Mouse (Mus musculus): ENCODE results near the gene Col24a1. TPM values are rescaled to one million over a fixed set of nuclear protein-coding genes. Genes with fewer than 3 reads are reported as not detected.
A peak's percentile ranks its signal among the peaks of the same experiment; 100 is the strongest.

Col24a1 gene
- polyA plus RNA-seq, 1 experiment from 2014 or later: 0.39 TPM

GRCm38 (mm10) chr3:145583522-145584200 lies 291.4 kb downstream of the Col24a1 start:
- no peak overlapping the region for H3K4me2 ChIP-seq (ENCODE audit: low read length)
- peaks cover 10% of the 10 kb centered on the region for H3K36me3 ChIP-seq (ENCODE audit: control insufficient read depth, insufficient read depth)
- no peaks in the 10 kb centered on the region for H3K27me3 ChIP-seq (replicated peaks; ENCODE audit: control insufficient read depth, insufficient read depth, low read length)
- no peaks in the 10 kb centered on the region for H3K9me3 ChIP-seq (ENCODE audit: control insufficient read depth, low read length)
- H3K9ac ChIP-seq (replicated peaks; ENCODE audit: low read depth, low read length): no peak overlapping the region
- no peak overlapping the region for H3K4me3 ChIP-seq (replicated peaks; ENCODE audit: low read length)
- no peak overlapping the region for H3K27ac ChIP-seq (ENCODE audit: low read length)
- 55% methylated on average over 3 of the region's 3 CpGs for WGBS
- 0 out of 2 replicates have a peak, but pooled peaks have one; percentile 38 for ATAC-seq
- no peaks in the 10 kb centered on the region for H3K4me1 ChIP-seq (replicated peaks; ENCODE audit: control insufficient read depth, insufficient read depth, low read length)

GRCm38 (mm10) chr3:145590562-145590961 lies 298.3 kb downstream of the Col24a1 start:
- Histone ChIP-seq H3K36me3 (ENCODE audit: control insufficient read depth, insufficient read depth) (peaks cover 16% of the 10 kb centered on the region), H3K4me2 (ENCODE audit: low read length) (no peak overlapping the region), H3K9ac (replicated peaks; ENCODE audit: low read depth, low read length) (no peak overlapping the region), H3K9me3 (ENCODE audit: control insufficient read depth, low read length) (no peaks in the 10 kb centered on the region), H3K4me3 (replicated peaks; ENCODE audit: low read length) (no peak overlapping the region), H3K4me1 (replicated peaks; ENCODE audit: control insufficient read depth, insufficient read depth, low read length) (no peaks in the 10 kb centered on the region), H3K27me3 (replicated peaks; ENCODE audit: control insufficient read depth, insufficient read depth, low read length) (no peaks in the 10 kb centered on the region), H3K27ac (ENCODE audit: low read length) (no peak overlapping the region)
- no peak for ATAC-seq
- 93% methylated on average over 4 of the region's 4 CpGs for WGBS

GRCm38 (mm10) chr3:145591841-145592542 lies 299.7 kb downstream of the Col24a1 start:
- Histone ChIP-seq H3K9ac (replicated peaks; ENCODE audit: low read depth, low read length) (no peak overlapping the region), H3K4me3 (replicated peaks; ENCODE audit: low read length) (no peak overlapping the region), H3K27ac (ENCODE audit: low read length) (no peak overlapping the region), H3K9me3 (ENCODE audit: control insufficient read depth, low read length) (no peaks in the 10 kb centered on the region), H3K27me3 (replicated peaks; ENCODE audit: control insufficient read depth, insufficient read depth, low read length) (no peaks in the 10 kb centered on the region), H3K36me3 (ENCODE audit: control insufficient read depth, insufficient read depth) (peaks cover 16% of the 10 kb centered on the region), H3K4me2 (ENCODE audit: low read length) (no peak overlapping the region), H3K4me1 (replicated peaks; ENCODE audit: control insufficient read depth, insufficient read depth, low read length) (no peaks in the 10 kb centered on the region)
- 91% methylated on average over 6 of the region's 6 CpGs for WGBS
- ATAC-seq: no peak

GRCm38 (mm10) chr3:145595354-145595753 lies 303.1 kb downstream of the Col24a1 start:
- Histone ChIP-seq H3K4me1 (replicated peaks; ENCODE audit: control insufficient read depth, insufficient read depth, low read length) (no peaks in the 10 kb centered on the region), H3K4me2 (ENCODE audit: low read length) (no peak overlapping the region), H3K27ac (ENCODE audit: low read length) (no peak overlapping the region), H3K9me3 (ENCODE audit: control insufficient read depth, low read length) (no peaks in the 10 kb centered on the region), H3K36me3 (ENCODE audit: control insufficient read depth, insufficient read depth) (peaks cover 30% of the 10 kb centered on the region), H3K27me3 (replicated peaks; ENCODE audit: control insufficient read depth, insufficient read depth, low read length) (no peaks in the 10 kb centered on the region), H3K4me3 (replicated peaks; ENCODE audit: low read length) (no peak overlapping the region), H3K9ac (replicated peaks; ENCODE audit: low read depth, low read length) (no peak overlapping the region)
- no peak for ATAC-seq
- WGBS: 93% methylated on average over 6 of the region's 6 CpGs

GRCm38 (mm10) chr3:145599059-145599458 lies 306.8 kb downstream of the Col24a1 start:
- H3K4me2 ChIP-seq (ENCODE audit: low read length): no peak overlapping the region
- no peak overlapping the region for H3K9ac ChIP-seq (replicated peaks; ENCODE audit: low read depth, low read length)
- H3K27ac ChIP-seq (ENCODE audit: low read length): no peak overlapping the region
- 96% methylated on average over 7 of the region's 7 CpGs for WGBS
- no peaks in the 10 kb centered on the region for H3K4me1 ChIP-seq (replicated peaks; ENCODE audit: control insufficient read depth, insufficient read depth, low read length)
- no peaks in the 10 kb centered on the region for H3K27me3 ChIP-seq (replicated peaks; ENCODE audit: control insufficient read depth, insufficient read depth, low read length)
- H3K4me3 ChIP-seq (replicated peaks; ENCODE audit: low read length): no peak overlapping the region
- peaks cover 33% of the 10 kb centered on the region for H3K36me3 ChIP-seq (ENCODE audit: control insufficient read depth, insufficient read depth)
- no peaks in the 10 kb centered on the region for H3K9me3 ChIP-seq (ENCODE audit: control insufficient read depth, low read length)
- ATAC-seq: no peak

- Histone ChIP-seq H3K9ac (replicated peaks; ENCODE audit: low read depth, low read length) (no peak overlapping the region), H3K4me3 (replicated peaks; ENCODE audit: low read length) (no peak overlapping the region), H3K9me3 (ENCODE audit: control insufficient read depth, low read length) (no peaks in the 10 kb centered on the region), H3K4me2 (ENCODE audit: low read length) (no peak overlapping the region), H3K4me1 (replicated peaks; ENCODE audit: control insufficient read depth, insufficient read depth, low read length) (no peaks in the 10 kb centered on the region), H3K27me3 (replicated peaks; ENCODE audit: control insufficient read depth, insufficient read depth, low read length) (no peaks in the 10 kb centered on the region), H3K27ac (ENCODE audit: low read length) (no peak overlapping the region), H3K36me3 (ENCODE audit: control insufficient read depth, insufficient read depth) (peaks cover 26% of the 10 kb centered on the region)
- ATAC-seq: no peak
- 94% methylated on average over 6 of the region's 6 CpGs for WGBS
These were observed 308.5 kb downstream of the Col24a1 start for GRCm38 (mm10) chr3:145600801-145601200.

- peaks cover 26% of the 10 kb centered on the region for H3K36me3 ChIP-seq (ENCODE audit: control insufficient read depth, insufficient read depth)
- WGBS: 89% methylated on average over 6 of the region's 6 CpGs
These were observed 309.1 kb downstream of the Col24a1 start for GRCm38 (mm10) chr3:145601345-145601744.

More at GRCm38 (mm10) chr3:145601345-145601744, 309.1 kb downstream of the Col24a1 start:
- Histone ChIP-seq H3K4me2 (ENCODE audit: low read length) (no peak overlapping the region), H3K9ac (replicated peaks; ENCODE audit: low read depth, low read length) (no peak overlapping the region), H3K27ac (ENCODE audit: low read length) (no peak overlapping the region), H3K27me3 (replicated peaks; ENCODE audit: control insufficient read depth, insufficient read depth, low read length) (no peaks in the 10 kb centered on the region), H3K9me3 (ENCODE audit: control insufficient read depth, low read length) (no peaks in the 10 kb centered on the region), H3K4me3 (replicated peaks; ENCODE audit: low read length) (no peak overlapping the region), H3K4me1 (replicated peaks; ENCODE audit: control insufficient read depth, insufficient read depth, low read length) (no peaks in the 10 kb centered on the region)
- no peak for ATAC-seq

Other genes starting within 250 kb of the Col24a1 start
- gene Clca2, start 193.0 kb upstream of the Col24a1 start, polyA plus RNA-seq (2015; fragmentation: Nextera tagmentation; extraction: Ambion mirVana): 0.05 and 0.06 TPM in 2 replicates
- gene Odf2l, start 173.9 kb upstream of the Col24a1 start, polyA plus RNA-seq (2015; fragmentation: Nextera tagmentation; extraction: Ambion mirVana): 15.0 and 17.0 TPM in 2 replicates

All from forebrain, embryonic 16.5 days (tissue).